Mouse (Mus musculus): Measurements from ENCODE around the gene Aqp2. TPM values are rescaled to one million over a fixed set of nuclear protein-coding genes. Genes with fewer than 3 reads are reported as not detected.

Gene Aqp2
- polyA plus RNA-seq (2012; rRNA removed): not detected in 2 replicates

DNA sequence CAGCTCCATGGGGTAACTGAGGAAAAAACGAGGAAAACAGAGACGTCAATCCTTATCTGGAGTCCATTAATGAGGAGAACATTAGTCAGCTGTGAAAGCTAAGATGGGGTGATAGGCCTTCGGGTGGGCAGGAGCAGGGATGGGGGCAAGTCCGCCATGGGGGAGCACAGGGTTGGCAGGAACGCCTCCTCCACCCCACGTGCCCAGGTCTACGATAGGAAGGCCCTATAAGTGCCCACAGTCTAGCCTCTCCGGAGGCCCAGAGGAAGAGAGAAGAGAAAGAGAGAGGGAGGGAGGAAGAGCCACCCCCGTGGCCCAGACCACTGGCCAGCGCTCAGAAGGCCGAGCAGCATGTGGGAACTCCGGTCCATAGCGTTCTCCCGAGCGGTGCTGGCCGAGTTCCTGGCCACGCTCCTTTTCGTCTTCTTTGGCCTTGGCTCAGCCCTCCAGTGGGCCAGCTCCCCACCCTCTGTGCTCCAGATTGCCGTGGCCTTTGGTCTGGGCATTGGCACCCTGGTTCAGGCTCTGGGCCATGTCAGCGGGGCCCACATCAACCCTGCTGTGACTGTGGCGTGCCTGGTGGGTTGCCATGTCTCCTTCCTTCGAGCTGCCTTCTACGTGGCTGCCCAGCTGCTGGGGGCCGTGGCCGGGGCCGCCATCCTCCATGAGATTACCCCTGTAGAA, at the start of gene Aqp2:
Gene Aqp2 (plus strand): TSS at position 254 of the 684 bp plus-strand sequence.

DNA sequence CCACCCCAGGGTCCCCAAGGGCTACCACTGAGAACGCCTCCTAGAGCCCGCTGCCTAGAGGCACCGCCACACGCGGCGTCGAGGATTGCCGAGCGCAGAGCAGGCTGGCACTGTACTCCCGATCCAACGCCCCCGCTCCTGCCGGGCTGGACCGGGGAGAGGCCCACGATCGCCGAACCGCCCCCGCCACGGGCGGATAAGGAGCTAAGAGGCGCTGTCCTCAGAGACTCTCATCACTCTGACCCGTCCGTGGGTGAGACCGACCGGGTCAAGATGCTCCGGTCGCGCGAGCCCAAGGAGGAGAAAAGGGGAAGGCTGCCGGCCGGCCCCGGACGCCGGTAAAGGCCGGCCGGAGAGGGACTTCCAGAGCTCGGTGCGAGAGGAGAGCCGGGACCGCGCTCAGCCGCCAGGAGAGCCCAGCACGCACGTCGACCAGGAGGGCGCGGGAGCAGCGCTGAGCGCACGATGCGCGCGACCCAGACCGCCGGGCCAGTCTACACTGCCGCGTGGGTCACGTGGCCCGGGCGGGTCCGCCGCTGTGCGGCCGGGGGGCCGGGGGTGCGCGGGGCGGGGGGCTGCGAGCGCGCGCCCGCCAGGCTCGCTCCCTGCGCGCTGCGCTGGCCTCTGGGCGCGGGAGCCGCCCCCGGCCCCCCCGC, 11.7 kb downstream of the Aqp2 start, which contains the start of gene Aqp5:
Gene Aqp5 (plus strand): TSS at position 354 of the 656 bp plus-strand sequence.

DNA sequence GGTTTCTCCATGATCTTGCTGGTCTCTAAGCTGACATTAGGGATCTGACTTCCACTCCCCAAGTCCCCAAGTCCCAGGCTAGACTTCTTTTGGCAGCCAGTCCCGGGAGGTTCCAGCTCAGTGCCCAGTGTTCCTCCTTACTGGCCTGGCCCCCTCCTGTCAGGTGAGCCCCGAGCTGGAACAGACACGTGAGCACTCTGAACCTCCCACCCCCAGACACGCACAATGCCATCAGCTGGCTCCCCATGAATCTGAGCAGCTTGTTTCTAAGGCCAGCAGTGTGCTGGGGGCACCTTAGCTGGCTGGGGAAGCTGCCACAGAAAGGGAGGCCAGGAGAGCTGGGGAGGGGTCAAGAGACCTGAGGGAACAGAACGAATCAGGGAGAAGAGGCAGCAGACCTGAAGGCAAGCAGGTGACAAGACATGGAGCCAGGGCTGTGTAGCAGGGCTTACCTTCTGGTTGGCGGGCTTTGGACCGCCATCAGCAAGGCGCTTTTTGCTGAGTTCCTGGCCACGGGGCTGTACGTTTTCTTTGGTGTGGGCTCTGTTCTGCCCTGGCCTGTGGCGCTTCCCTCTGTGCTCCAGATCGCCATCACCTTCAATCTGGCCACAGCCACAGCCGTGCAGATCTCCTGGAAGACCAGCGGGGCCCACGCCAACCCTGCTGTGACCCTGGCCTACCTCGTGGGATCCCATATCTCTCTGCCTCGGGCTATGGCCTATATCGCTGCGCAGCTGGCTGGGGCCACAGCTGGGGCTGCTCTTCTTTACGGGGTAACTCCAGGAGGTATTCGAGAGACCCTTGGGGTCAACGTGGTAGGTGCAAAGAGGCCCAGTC, 22.3 kb downstream of the Aqp2 start, which contains the start of gene Aqp6:
Gene Aqp6 (plus strand): TSS at position 415 of the 837 bp plus-strand sequence.

Other genes with a start within 250 kb of the Aqp2 start
- 3.3 and 4.7 TPM in 2 replicates for gene Fmnl3, start 208.6 kb upstream of the Aqp2 start, polyA plus RNA-seq (2012; rRNA removed)
- gene Tmbim6, start 186.2 kb upstream of the Aqp2 start, polyA plus RNA-seq (2012; rRNA removed): 315 and 335 TPM in 2 replicates
- gene Nckap5l, start 121.3 kb upstream of the Aqp2 start, polyA plus RNA-seq (2012; rRNA removed): 0.52 and 0.78 TPM in 2 replicates
- gene Bcdin3d, start 104.3 kb upstream of the Aqp2 start, polyA plus RNA-seq (2012; rRNA removed): 2.4 and 2.6 TPM in 2 replicates
- gene Faim2, start 50.9 kb upstream of the Aqp2 start, polyA plus RNA-seq (2012; rRNA removed): not detected in 2 replicates
- not detected in 2 replicates for gene Aqp5, start 11.7 kb downstream of the Aqp2 start, polyA plus RNA-seq (2012; rRNA removed)
- not detected in 2 replicates for gene Aqp6, start 22.3 kb downstream of the Aqp2 start, polyA plus RNA-seq (2012; rRNA removed)
- gene Racgap1, start 72.6 kb downstream of the Aqp2 start, polyA plus RNA-seq (2012; rRNA removed): 29.8 and 32.5 TPM in 2 replicates
- gene Asic1, start 91.3 kb downstream of the Aqp2 start, polyA plus RNA-seq (2012; rRNA removed): 0.08 and 0.11 TPM in 2 replicates
- gene Smarcd1, start 123.1 kb downstream of the Aqp2 start, polyA plus RNA-seq (2012; rRNA removed): 5.7 and 7.1 TPM in 2 replicates
- not detected in 2 replicates for gene Gm17349, start 126.4 kb downstream of the Aqp2 start, polyA plus RNA-seq (2012; rRNA removed)
- 48.8 and 59.5 TPM in 2 replicates for gene Gpd1, start 138.5 kb downstream of the Aqp2 start, polyA plus RNA-seq (2012; rRNA removed)
- 91.2 and 107 TPM in 2 replicates for gene Cox14, start 146.6 kb downstream of the Aqp2 start, polyA plus RNA-seq (2012; rRNA removed)
- gene Cers5, start 193.8 kb downstream of the Aqp2 start, polyA plus RNA-seq (2012; rRNA removed): 5.6 and 6.3 TPM in 2 replicates